In the genomic region with DNA sequence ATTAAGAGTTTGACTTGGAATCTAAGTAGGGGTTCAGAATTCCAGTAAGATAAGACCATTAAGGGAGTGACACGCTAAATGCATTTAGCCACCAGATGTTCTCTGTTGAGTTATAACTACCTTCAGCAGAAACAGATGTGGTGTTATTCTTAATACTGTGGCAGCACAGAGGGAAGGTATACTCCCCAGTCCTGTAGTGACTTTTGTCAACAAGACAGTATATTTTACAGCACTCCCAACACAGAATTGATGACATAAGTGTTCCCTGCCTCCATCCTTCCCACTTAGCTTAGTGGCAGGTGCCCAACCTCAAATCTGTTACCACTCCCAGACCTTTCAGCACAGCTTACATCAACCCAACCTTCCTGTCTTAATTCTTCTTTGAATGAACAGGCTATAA, we compare ENCODE assay signal across 24 mouse cellular contexts. TPM values are rescaled to one million over a fixed set of nuclear protein-coding genes. Genes with fewer than 3 reads are reported as not detected.
DNase-seq lines count a peak whose midpoint lies in the region; ATAC-seq and TF ChIP-seq lines count a peak whose summit lies in the region.
"Had no signal": no experiment of that assay in that cellular context is flagged by ENCODE, and none has a peak within 500 bp of the region (broad histone marks: within the 10 kb centered on the region; RNA-seq: fewer than 3 reads in every experiment).

No protein-coding gene starts in this region.

- no peaks in the 10 kb centered on the region for H3K9me3 ChIP-seq in heart, embryonic 10.5 days
- H3K9me3 ChIP-seq in kidney, embryonic 16.5 days (ENCODE audit: low read length), result no peaks in the 10 kb centered on the region
- no peaks in the 10 kb centered on the region for H3K9me3 ChIP-seq in limb, embryonic 14.5 days (ENCODE audit: control insufficient read depth, low read length)
- H3K9me3 ChIP-seq: embryonic facial prominence, embryonic 12.5 days; embryonic facial prominence, embryonic 15.5 days; hindbrain, embryonic 12.5 days; hindbrain, embryonic 15.5 days had no signal

- no peak overlapping the region for H3K4me3 ChIP-seq in heart, embryonic 10.5 days
- no peak overlapping the region for H3K4me3 ChIP-seq in kidney, embryonic 16.5 days (ENCODE audit: low read length)
- no peak overlapping the region for H3K4me3 ChIP-seq in limb, embryonic 14.5 days (replicated peaks; ENCODE audit: low read length)
- no peak overlapping the region for H3K4me3 ChIP-seq in lung, adult 2 months (replicated peaks; ENCODE audit: extremely low read depth, low read depth, low read length)
- H3K4me3 ChIP-seq: embryonic facial prominence, embryonic 12.5 days; embryonic facial prominence, embryonic 15.5 days; gastrocnemius, adult 2 months; hindbrain, embryonic 12.5 days; hindbrain, embryonic 15.5 days had no signal

- no peak overlapping the region for H3K9ac ChIP-seq in kidney, embryonic 16.5 days (replicated peaks; ENCODE audit: low read length)
- H3K9ac ChIP-seq in limb, embryonic 14.5 days (ENCODE audit: low read depth, low read length, severe bottlenecking), result no peak overlapping the region
- H3K9ac ChIP-seq: embryonic facial prominence, embryonic 12.5 days; embryonic facial prominence, embryonic 15.5 days; forebrain, postnatal 0 days; hindbrain, embryonic 12.5 days; hindbrain, embryonic 15.5 days had no signal

- H3K27me3 ChIP-seq in heart, embryonic 10.5 days (ENCODE audit: insufficient read depth, poor library complexity, severe bottlenecking), result no peaks in the 10 kb centered on the region
- no peaks in the 10 kb centered on the region for H3K27me3 ChIP-seq in kidney, embryonic 16.5 days (ENCODE audit: insufficient read depth, low read length)
- no peaks in the 10 kb centered on the region for H3K27me3 ChIP-seq in limb, embryonic 14.5 days (ENCODE audit: control insufficient read depth, insufficient read depth, low read length)
- H3K27me3 ChIP-seq: embryonic facial prominence, embryonic 12.5 days; embryonic facial prominence, embryonic 15.5 days; hindbrain, embryonic 12.5 days; hindbrain, embryonic 15.5 days had no signal

- 0 out of 2 replicates have a peak, but pooled peaks cover 12% of the 10 kb centered on the region for H3K4me1 ChIP-seq in heart, embryonic 10.5 days
- no peaks in the 10 kb centered on the region for H3K4me1 ChIP-seq in kidney, embryonic 16.5 days (ENCODE audit: insufficient read depth, low read length)
- H3K4me1 ChIP-seq in limb, embryonic 14.5 days (ENCODE audit: control insufficient read depth, insufficient read depth, low read length), result no peaks in the 10 kb centered on the region
- 0 out of 2 replicates have a peak, but pooled peaks cover 2% of the 10 kb centered on the region for H3K4me1 ChIP-seq in lung, adult 2 months (ENCODE audit: control insufficient read depth, insufficient read depth, low read length)
- H3K4me1 ChIP-seq: embryonic facial prominence, embryonic 15.5 days; hindbrain, embryonic 12.5 days had no signal

- WGBS in heart, embryonic 10.5 days, result 78% methylated on average over 1 of the region's 1 CpGs
- WGBS in kidney, embryonic 16.5 days, result 25% methylated on average over 1 of the region's 1 CpGs
- WGBS in limb, embryonic 14.5 days, result 65% methylated on average over 1 of the region's 1 CpGs
- WGBS in lung, adult 2 months, result 76% methylated on average over 1 of the region's 1 CpGs

- peak; percentile 74 for ATAC-seq in kidney, embryonic 16.5 days (ENCODE audit: low FRiP score, low TSS enrichment)
- ATAC-seq in limb, embryonic 14.5 days (ENCODE audit: low FRiP score, low read depth), result no peak
- ATAC-seq: CD4-positive, CD25-positive, alpha-beta regulatory T cell, adult 4 months; forebrain, embryonic 14.5 days; forebrain, postnatal 0 days had no signal

- intact Hi-C loops in heart, postnatal 10 days (cut with DNase I), result no loop called here

- H3K4me2 ChIP-seq in kidney, embryonic 16.5 days (replicated peaks; ENCODE audit: low read depth, low read length), result no peak overlapping the region
- no peak overlapping the region for H3K4me2 ChIP-seq in limb, embryonic 14.5 days (replicated peaks; ENCODE audit: low read depth, low read length, severe bottlenecking)
- H3K4me2 ChIP-seq: embryonic facial prominence, embryonic 12.5 days; embryonic facial prominence, embryonic 15.5 days; hindbrain, embryonic 12.5 days; hindbrain, embryonic 15.5 days had no signal

- no peak for TF ChIP-seq POLR2A in limb, embryonic 14.5 days (IDR thresholded peaks at IDR 0.05; ENCODE audit: borderline replicate concordance, extremely low read depth, insufficient read depth, insufficient read length)
- no peak for TF ChIP-seq POLR2A in lung, adult 2 months (IDR thresholded peaks at IDR 0.05; ENCODE audit: borderline replicate concordance, extremely low read depth, low read depth, low read length)

- TF ChIP-seq CTCF in lung, adult 2 months (IDR thresholded peaks at IDR 0.05; ENCODE audit: insufficient read depth, low read length), result no peak

- H3K27ac ChIP-seq in heart, embryonic 10.5 days, result no peak overlapping the region
- H3K27ac ChIP-seq in kidney, embryonic 16.5 days (ENCODE audit: low read length), result no peak overlapping the region
- no peak overlapping the region for H3K27ac ChIP-seq in limb, embryonic 14.5 days (replicated peaks; ENCODE audit: low read depth, low read length)
- H3K27ac ChIP-seq: embryonic facial prominence, embryonic 12.5 days; embryonic facial prominence, embryonic 15.5 days; gastrocnemius, adult 2 months; hindbrain, embryonic 12.5 days; hindbrain, embryonic 15.5 days had no signal

- peak; percentile 18 to 24 for DNase-seq in heart, postnatal 10 days
- no peak for DNase-seq in heart, embryonic 10.5 days (ENCODE audit: low spot score)
- no peak for DNase-seq in kidney, adult 18-20 months
- peak; percentile 13 for DNase-seq in limb, embryonic 14.5 days (ENCODE audit: low spot score)
- no peak for DNase-seq in lung, adult 2 months
- DNase-seq: adrenal gland, adult 2 months; adrenal gland, postnatal 14 days; cerebellum, adult 11 months; cerebellum, adult 2 months; cerebellum, adult 9-11 months; cerebellum, postnatal 25 days; forebrain, postnatal 0 days; gastrocnemius, adult 2 months; gastrocnemius, postnatal 14 days; heart, adult 18-20 months had no signal

- H3K36me3 ChIP-seq in heart, embryonic 10.5 days, result no peaks in the 10 kb centered on the region
- H3K36me3 ChIP-seq in kidney, embryonic 16.5 days (ENCODE audit: insufficient read depth, low read length), result no peaks in the 10 kb centered on the region
- H3K36me3 ChIP-seq in limb, embryonic 14.5 days (ENCODE audit: control insufficient read depth, insufficient read depth, low read length), result no peaks in the 10 kb centered on the region
- H3K36me3 ChIP-seq: embryonic facial prominence, embryonic 12.5 days; embryonic facial prominence, embryonic 15.5 days; hindbrain, embryonic 12.5 days; hindbrain, embryonic 15.5 days had no signal

RNA-seq across cellular contexts. Expression of gene Nostrin, which starts 54.8 kb away (rescaled TPM):
- total RNA-seq in heart, postnatal 10 days (2021), result 10 to 100 TPM; 12.4 to 13.6 TPM
- polyA plus RNA-seq in heart, embryonic 10.5 days (2016; fragmentation: Nextera tagmentation; extraction: Ambion mirVana), result 2.1 and 3.8 TPM in 2 replicates
- polyA plus RNA-seq in kidney, embryonic 16.5 days (2015; fragmentation: Nextera tagmentation; extraction: Ambion mirVana), result 4.7 and 7.1 TPM in 2 replicates
- polyA plus RNA-seq in limb, embryonic 14.5 days (2012; rRNA removed), result 0.45 TPM in 2 replicates
- 0.80 and 1.2 TPM in 2 replicates for polyA plus RNA-seq in limb, embryonic 14.5 days (2014; fragmentation: Nextera tagmentation; extraction: Ambion mirVana)
- 11.0 and 24.1 TPM in 2 replicates for polyA plus RNA-seq in lung, adult 2 months (2012; rRNA removed)
- total RNA-seq: hematopoietic stem cell, adult 5-6 weeks; MEL had no signal

Comparison
In these comparisons a context has a peak if more than half of its experiments do, and no peak if none do; other contexts are left out.
1. DNase-seq: peak in heart, postnatal 10 days (2 of 2) and limb, embryonic 14.5 days (single experiment); none in heart, embryonic 10.5 days (single experiment), kidney, adult 18-20 months (single experiment) and lung, adult 2 months (single experiment).